8 mouse cellular contexts compared by ENCODE assay signal in genomic region chr2:155472671-155473569, GRCm38 (mm10). TPM values are rescaled to one million over a fixed set of nuclear protein-coding genes. Genes with fewer than 3 reads are reported as not detected.
DNase-seq lines count a peak whose midpoint lies in the region; ATAC-seq lines count a peak whose summit lies in the region.

No protein-coding gene starts in this region.

- no peaks in the 10 kb centered on the region for H3K27me3 ChIP-seq in intestine, embryonic 16.5 days (replicated peaks; ENCODE audit: control insufficient read depth, insufficient read depth, low read length)
- no peaks in the 10 kb centered on the region for H3K27me3 ChIP-seq in midbrain, embryonic 16.5 days (ENCODE audit: control insufficient read depth, insufficient read depth, low read depth, low read length)
- H3K27me3 ChIP-seq in stomach, embryonic 14.5 days (ENCODE audit: control insufficient read depth, insufficient read depth, low read length): no peaks in the 10 kb centered on the region

- H3K9ac ChIP-seq in intestine, embryonic 16.5 days (ENCODE audit: low read depth, low read length): peak overlapping the region; percentile 97
- peak overlapping the region; percentile 98 for H3K9ac ChIP-seq in midbrain, embryonic 16.5 days (ENCODE audit: low read depth, low read length)
- H3K9ac ChIP-seq in stomach, embryonic 14.5 days (replicated peaks; ENCODE audit: low read depth, low read length): peak overlapping the region; percentile 99

- H3K4me1 ChIP-seq in intestine, embryonic 16.5 days (ENCODE audit: control insufficient read depth, insufficient read depth, low read length): peaks cover 14% of the 10 kb centered on the region
- H3K4me1 ChIP-seq in midbrain, embryonic 16.5 days (ENCODE audit: control insufficient read depth, insufficient read depth, low read length): peaks cover 26% of the 10 kb centered on the region
- H3K4me1 ChIP-seq in stomach, embryonic 14.5 days (ENCODE audit: control insufficient read depth, insufficient read depth, low read length): peaks cover 21% of the 10 kb centered on the region

- peak overlapping the region; percentile 90 for H3K27ac ChIP-seq in intestine, embryonic 16.5 days (ENCODE audit: low read length)
- H3K27ac ChIP-seq in midbrain, embryonic 16.5 days (ENCODE audit: low read length): peak overlapping the region; percentile 97
- H3K27ac ChIP-seq in stomach, embryonic 14.5 days (ENCODE audit: low read length): peak overlapping the region; percentile 88

- peak overlapping the region; percentile 92 for H3K4me3 ChIP-seq in intestine, embryonic 16.5 days (ENCODE audit: low read length)
- peak overlapping the region; percentile 90 for H3K4me3 ChIP-seq in midbrain, embryonic 16.5 days (ENCODE audit: low read depth, low read length)
- H3K4me3 ChIP-seq in stomach, embryonic 14.5 days (ENCODE audit: low read depth, low read length): peak overlapping the region; percentile 81

- no peaks in the 10 kb centered on the region for H3K9me3 ChIP-seq in intestine, embryonic 16.5 days (ENCODE audit: control insufficient read depth, low read length)
- H3K9me3 ChIP-seq in midbrain, embryonic 16.5 days (replicated peaks; ENCODE audit: control insufficient read depth, low read length, poor library complexity, severe bottlenecking): no peaks in the 10 kb centered on the region
- H3K9me3 ChIP-seq in stomach, embryonic 14.5 days (ENCODE audit: control insufficient read depth, low read depth, low read length): no peaks in the 10 kb centered on the region

- WGBS in intestine, embryonic 16.5 days: under 1% methylated on average over 55 of the region's 71 CpGs
- WGBS in midbrain, embryonic 16.5 days: 1% methylated on average over 32 of the region's 71 CpGs
- under 1% methylated on average over 44 of the region's 71 CpGs for WGBS in stomach, embryonic 14.5 days

- H3K36me3 ChIP-seq in intestine, embryonic 16.5 days (ENCODE audit: control insufficient read depth, insufficient read depth, low read length): no peaks in the 10 kb centered on the region
- H3K36me3 ChIP-seq in midbrain, embryonic 16.5 days (ENCODE audit: control insufficient read depth, insufficient read depth, low read length): no peaks in the 10 kb centered on the region
- no peaks in the 10 kb centered on the region for H3K36me3 ChIP-seq in stomach, embryonic 14.5 days (ENCODE audit: control insufficient read depth, insufficient read depth, low read length)

- peak overlapping the region; percentile 79 for H3K4me2 ChIP-seq in intestine, embryonic 16.5 days (ENCODE audit: low read depth, low read length)
- peak overlapping the region; percentile 71 for H3K4me2 ChIP-seq in midbrain, embryonic 16.5 days (ENCODE audit: low read length)
- peak overlapping the region; percentile 67 for H3K4me2 ChIP-seq in stomach, embryonic 14.5 days (replicated peaks; ENCODE audit: low read depth, low read length)

- DNase-seq in 416B (ENCODE audit: low read depth) (peak; percentile 72), liver (peak; percentile 58)
- DNase-seq in adrenal gland, adult 2 months: peak; percentile 72
- DNase-seq in embryo, embryonic 9.5 days (ENCODE audit: extremely low spot score): peak; percentile 57
- DNase-seq in heart, adult 11 months: peak; percentile 95

- ATAC-seq in intestine, embryonic 16.5 days: peak; percentile 35
- ATAC-seq in midbrain, embryonic 16.5 days: peak; percentile 63
- ATAC-seq in stomach, embryonic 14.5 days (ENCODE audit: insufficient number of reproducible peaks, insufficient read depth, low FRiP score, low read depth): peak; percentile 38

RNA-seq across cellular contexts. Expression of gene Ncoa6, which starts 0.8 kb away (rescaled TPM):
- 10 to 100 TPM; 33.3 to 44.9 TPM for total RNA-seq in adrenal gland, adult 2 months (2021)
- 13.8 and 16.5 TPM in 2 replicates for polyA plus RNA-seq in adrenal gland, adult 2 months (2012; rRNA removed)
- polyA plus RNA-seq in intestine, embryonic 16.5 days (2015; fragmentation: Nextera tagmentation; extraction: Ambion mirVana): 11.5 and 13.0 TPM in 2 replicates
- polyA plus RNA-seq in midbrain, embryonic 16.5 days (2015; fragmentation: Nextera tagmentation; extraction: Ambion mirVana): 22.7 and 26.6 TPM in 2 replicates
- 33.4 and 35.6 TPM in 2 replicates for polyA plus RNA-seq in stomach, embryonic 14.5 days (2014; fragmentation: Nextera tagmentation; extraction: Ambion mirVana)

RNA-seq across cellular contexts. Expression of gene Acss2, which starts 44.8 kb away (rescaled TPM):
- 100 to 1,000 TPM in 1 of 2 experiments, 10 to 100 TPM in 1; 48.7 to 109 TPM for total RNA-seq in adrenal gland, adult 2 months (2021)
- polyA plus RNA-seq in adrenal gland, adult 2 months (2012; rRNA removed): 94.0 and 98.6 TPM in 2 replicates
- 25.8 and 29.8 TPM in 2 replicates for polyA plus RNA-seq in intestine, embryonic 16.5 days (2015; fragmentation: Nextera tagmentation; extraction: Ambion mirVana)
- 23.9 TPM in 2 replicates for polyA plus RNA-seq in midbrain, embryonic 16.5 days (2015; fragmentation: Nextera tagmentation; extraction: Ambion mirVana)
- 9.5 and 10.8 TPM in 2 replicates for polyA plus RNA-seq in stomach, embryonic 14.5 days (2014; fragmentation: Nextera tagmentation; extraction: Ambion mirVana)

RNA-seq across cellular contexts. Expression of gene Ggt7, which starts 45.1 kb away (rescaled TPM):
- 1 to 10 TPM; 3.4 to 5.8 TPM for total RNA-seq in adrenal gland, adult 2 months (2021)
- polyA plus RNA-seq in adrenal gland, adult 2 months (2012; rRNA removed): 22.5 and 23.3 TPM in 2 replicates
- 4.0 and 4.2 TPM in 2 replicates for polyA plus RNA-seq in intestine, embryonic 16.5 days (2015; fragmentation: Nextera tagmentation; extraction: Ambion mirVana)
- polyA plus RNA-seq in midbrain, embryonic 16.5 days (2015; fragmentation: Nextera tagmentation; extraction: Ambion mirVana): 78.9 and 83.3 TPM in 2 replicates
- 2.4 and 2.6 TPM in 2 replicates for polyA plus RNA-seq in stomach, embryonic 14.5 days (2014; fragmentation: Nextera tagmentation; extraction: Ambion mirVana)

Comparison
In these comparisons a context has a peak if more than half of its experiments do, and no peak if none do; other contexts are left out.
1. Peak in every context shown above with its lines: DNase-seq, ATAC-seq, H3K4me3 ChIP-seq and H3K27ac ChIP-seq.